Mouse (Mus musculus) forelimb bud, embryonic 11.5 days (tissue): ENCODE data around the gene Gm16181.

ENCODE experiments used
- DNase-seq: peaks from one replicate; pipeline ENCODE4 v3.0.0-alpha.2; 2012; ENCODE audit warnings: low read depth, low spot score

The Gm16181 gene

GRCm38 (mm10) chr17:35195631-35196320, 24.9 kb upstream of the Gm16181 start:
- DNase-seq = peak; percentile 69

GRCm38 (mm10) chr17:35196321-35196641, 24.4 kb upstream of the Gm16181 start:
- DNase-seq = no peak

GRCm38 (mm10) chr17:35197126-35197525, 23.5 kb upstream of the Gm16181 start:
- DNase-seq = no peak

- DNase-seq = no peak
These were observed 22.6 kb upstream of the Gm16181 start for GRCm38 (mm10) chr17:35198029-35198428.

GRCm38 (mm10) chr17:35198946-35199345, 21.7 kb upstream of the Gm16181 start:
- DNase-seq = no peak

GRCm38 (mm10) chr17:35200398-35200797, 20.2 kb upstream of the Gm16181 start:
- no peak for DNase-seq

- no peak for DNase-seq
These were observed 19.5 kb upstream of the Gm16181 start for GRCm38 (mm10) chr17:35201128-35201527.

- DNase-seq = no peak
These were observed 18.8 kb upstream of the Gm16181 start, which contains the start of gene Tnf for GRCm38 (mm10) chr17:35201787-35202186. TSS of gene Tnf (minus strand) at chr17:35202007.

GRCm38 (mm10) chr17:35202442-35202841, 18.2 kb upstream of the Gm16181 start:
- DNase-seq = no peak

GRCm38 (mm10) chr17:35204494-35205379, 15.9 kb upstream of the Gm16181 start, which contains the start of gene Lta:
TSS of gene Lta (minus strand) at chr17:35205351.
- no peak for DNase-seq

- no peak for DNase-seq
These were observed 15.3 kb upstream of the Gm16181 start for GRCm38 (mm10) chr17:35205380-35205769.

- DNase-seq = no peak
These were observed 10.7 kb upstream of the Gm16181 start for GRCm38 (mm10) chr17:35209785-35210535.

- DNase-seq = no peak
These were observed 10.0 kb upstream of the Gm16181 start for GRCm38 (mm10) chr17:35210593-35210992.

GRCm38 (mm10) chr17:35213071-35213470, 7.6 kb upstream of the Gm16181 start:
- no peak for DNase-seq

- DNase-seq = no peak
These were observed 2.0 kb upstream of the Gm16181 start for GRCm38 (mm10) chr17:35218516-35219193.

- DNase-seq = no peak
These were observed 1.0 kb upstream of the Gm16181 start for GRCm38 (mm10) chr17:35219601-35220041.

GRCm38 (mm10) chr17:35222299-35222698, 1.7 kb downstream of the Gm16181 start:
- no peak for DNase-seq

GRCm38 (mm10) chr17:35224641-35225040, 4.0 kb downstream of the Gm16181 start:
- no peak for DNase-seq

- DNase-seq = no peak
These were observed 4.8 kb downstream of the Gm16181 start for GRCm38 (mm10) chr17:35225456-35225855.

GRCm38 (mm10) chr17:35226561-35227046, 6.0 kb downstream of the Gm16181 start:
- no peak for DNase-seq

GRCm38 (mm10) chr17:35231022-35231421, 10.4 kb downstream of the Gm16181 start:
- DNase-seq = no peak
